Mouse (Mus musculus): ENCODE measurements around the gene Olfr272. TPM values are rescaled to one million over a fixed set of nuclear protein-coding genes. Genes with fewer than 3 reads are reported as not detected.

The Olfr272 gene
- not detected for total RNA-seq (2021)
- long read RNA-seq, experiment 1: 0 reads
- long read RNA-seq, experiment 2: 0 reads

DNA sequence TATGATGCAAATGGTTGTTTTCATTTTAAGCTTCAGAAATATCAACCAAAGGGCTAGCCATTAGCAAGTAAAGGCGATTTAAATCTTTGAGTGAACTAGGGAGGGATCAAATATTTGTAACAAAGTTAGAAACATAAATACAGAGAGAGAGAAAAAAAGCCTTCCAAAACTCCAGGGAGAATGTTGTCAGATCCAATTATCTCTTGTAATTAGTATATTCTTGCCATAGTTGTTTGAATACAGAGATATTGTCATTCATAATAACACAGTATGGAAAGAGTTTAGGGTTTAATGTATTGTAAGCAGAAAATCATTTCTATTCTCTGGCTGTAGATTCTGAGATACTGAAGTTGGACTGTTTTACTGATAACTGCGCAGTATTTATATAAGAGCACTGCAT, at the start of gene Olfr272:
Gene Olfr272, minus strand, starts transcription at position 101 of the 400 bp plus-strand sequence.
- DNase-seq: no peak
- intact Hi-C loops (cut with DNase I; ENCODE audit: low total_unique reads): no loop called here

DNA sequence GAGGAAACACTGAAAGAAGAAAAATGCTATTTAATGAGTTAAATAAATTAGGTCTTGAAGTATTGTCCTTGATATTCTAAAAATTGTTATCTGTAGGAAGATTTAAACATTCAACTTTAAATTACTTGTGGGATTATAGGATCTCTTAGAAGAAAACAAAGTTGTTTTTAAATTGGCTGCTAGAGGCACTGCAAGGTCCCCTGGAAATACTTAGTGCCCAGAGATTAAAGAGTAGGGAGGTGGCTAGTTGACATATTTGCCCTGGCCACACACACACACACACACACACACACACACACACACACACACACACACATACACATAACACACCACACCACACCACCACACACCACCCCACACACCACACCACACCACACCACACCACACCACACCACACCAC, 45.3 kb upstream of the Olfr272 start, which contains the start of gene Olfr270:
Gene Olfr270, plus strand, starts transcription at position 301 of the 400 bp plus-strand sequence.
- intact Hi-C loops (cut with DNase I; ENCODE audit: low total_unique reads): no loop called here
- no peak for DNase-seq

DNA sequence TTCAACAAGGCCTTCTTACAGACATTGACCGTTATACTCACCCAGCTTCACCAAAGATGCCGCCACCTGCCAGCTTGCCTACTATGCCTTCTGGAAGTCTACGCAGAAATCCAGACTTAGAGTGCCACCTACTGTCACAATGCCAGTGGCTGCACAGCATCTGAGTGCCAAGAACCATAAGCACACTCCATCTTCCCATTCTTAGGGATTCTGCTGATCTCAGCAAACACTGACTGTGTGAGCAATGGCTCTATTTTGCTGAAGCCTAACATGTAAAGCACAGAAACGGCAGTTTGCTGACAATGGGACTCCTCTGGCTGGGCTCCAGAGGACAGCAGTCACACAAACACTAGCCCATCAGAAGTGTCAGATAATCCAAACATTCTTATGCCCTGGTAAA, 39.7 kb upstream of the Olfr272 start:
- DNase-seq: no peak
- intact Hi-C loops (cut with DNase I; ENCODE audit: low total_unique reads): no loop called here

DNA sequence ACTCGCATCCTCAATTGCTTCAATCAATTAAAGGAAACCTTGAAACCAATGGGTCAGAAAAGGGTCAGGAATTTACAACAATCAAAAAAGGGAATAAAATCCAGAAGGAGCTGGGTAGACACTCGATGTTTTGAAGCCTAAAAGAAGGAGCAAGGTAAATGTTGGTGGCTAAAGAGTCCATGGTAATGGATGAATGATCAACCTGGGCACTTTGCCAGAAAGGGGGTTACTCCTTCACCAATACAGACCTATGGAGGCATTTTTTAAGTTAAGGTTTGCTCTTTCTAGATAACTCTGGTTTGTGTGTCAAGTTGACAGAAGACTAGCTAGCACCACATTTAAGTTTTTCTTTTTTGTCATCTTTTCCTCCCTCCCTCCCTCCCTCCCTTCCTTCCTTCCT, 30.0 kb upstream of the Olfr272 start:
- intact Hi-C loops (cut with DNase I; ENCODE audit: low total_unique reads): no loop called here
- no peak for DNase-seq

GRCm38 (mm10) chr4:52946665-52947064, 27.7 kb upstream of the Olfr272 start:
- no peak for DNase-seq
- intact Hi-C loops (cut with DNase I; ENCODE audit: low total_unique reads): no loop called here

DNA sequence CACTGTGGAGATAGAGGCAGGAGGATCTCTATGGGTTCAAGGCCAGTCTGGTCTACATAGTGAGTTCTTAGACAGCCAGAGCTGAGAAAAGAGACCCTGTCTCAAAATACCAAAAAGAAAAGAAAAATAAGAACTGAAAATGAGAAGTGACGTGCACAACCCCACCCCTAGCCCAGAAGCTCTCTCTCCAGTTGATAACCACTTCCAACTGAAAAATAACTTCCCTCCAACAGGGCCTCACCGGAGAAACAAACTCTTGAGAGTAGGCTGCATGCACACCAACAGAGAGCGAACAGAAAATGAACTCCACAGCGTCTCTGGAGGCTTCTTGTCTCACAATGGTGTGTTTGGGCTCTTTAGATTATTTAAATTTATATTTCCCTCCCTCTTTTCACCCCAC, 11.5 kb upstream of the Olfr272 start:
- intact Hi-C loops (cut with DNase I; ENCODE audit: low total_unique reads): no loop called here
- DNase-seq: no peak

GRCm38 (mm10) chr4:52917311-52917688, 1.7 kb downstream of the Olfr272 start:
- DNase-seq: no peak
- intact Hi-C loops (cut with DNase I; ENCODE audit: low total_unique reads): no loop called here

GRCm38 (mm10) chr4:52916659-52917310, 2.2 kb downstream of the Olfr272 start:
- intact Hi-C loops (cut with DNase I; ENCODE audit: low total_unique reads): no loop called here
- no peak for DNase-seq

DNA sequence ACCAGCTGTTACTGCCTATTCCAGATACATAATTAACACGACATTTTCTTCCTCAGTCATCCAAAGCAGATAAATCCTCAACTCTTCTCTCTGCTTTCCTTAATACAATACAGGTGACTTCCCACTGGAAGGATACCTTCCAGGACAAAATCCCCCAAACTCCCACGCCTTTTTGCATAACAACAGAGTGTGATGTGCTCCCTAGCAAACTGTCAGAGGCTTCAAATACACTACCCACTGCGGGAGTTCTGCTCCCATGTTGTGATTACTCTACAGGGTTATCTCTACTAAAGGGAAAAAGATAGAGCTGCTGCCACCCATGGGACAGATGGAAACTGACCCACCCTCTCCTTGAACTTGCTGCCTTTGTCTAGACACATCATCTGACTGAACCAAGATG, 6.6 kb downstream of the Olfr272 start:
- intact Hi-C loops (cut with DNase I; ENCODE audit: low total_unique reads): no loop called here
- DNase-seq: no peak

GRCm38 (mm10) chr4:52909542-52909941, 9.4 kb downstream of the Olfr272 start:
- intact Hi-C loops (cut with DNase I; ENCODE audit: low total_unique reads): no loop called here
- DNase-seq: no peak

- intact Hi-C loops (cut with DNase I; ENCODE audit: low total_unique reads): no loop called here
- no peak for DNase-seq
Measured at GRCm38 (mm10) chr4:52864156-52864555, 54.8 kb downstream of the Olfr272 start.

Other genes with a start within 250 kb of the Olfr272 start
- not detected for gene Olfr275, start 104.6 kb downstream of the Olfr272 start, total RNA-seq (2021)
- not detected for gene Olfr273, start 59.9 kb downstream of the Olfr272 start, total RNA-seq (2021)
- gene Olfr270, start 45.4 kb upstream of the Olfr272 start, total RNA-seq (2021): not detected
- gene Nipsnap3a, start 70.1 kb upstream of the Olfr272 start, total RNA-seq (2021): not detected
- 1 to 10 TPM; 4.5 to 6.5 TPM for gene Nipsnap3b, start 92.7 kb upstream of the Olfr272 start, total RNA-seq (2021)
- gene Abca1, start 240.7 kb upstream of the Olfr272 start, total RNA-seq (2021): 10 to 100 TPM; 14.7 to 25.4 TPM